Mouse (Mus musculus) mouse embryonic stem cell (cell line): ENCODE measurements around the gene Ehmt2.
"Not testable (repeated sequence)": the region's sequence is repeated elsewhere in the genome, so short reads cannot be mapped to it uniquely, and the experiment has no call there.

Experiments used
- in situ Hi-C, 2 experiments: fragments of 300-500 bp; cut with MboI; formaldehyde crosslinking; loops; 1 replicate in 1 of 2; 3 replicates in 1 of 2; pipeline ENCODE4 v1.14.3; 2019 to 2020; ENCODE audit warnings: low sequenced_read_pairs in 2 of 2, low pct_unique_long_range_greater_than_20kb in 1 of 2, mixed read lengths in 1 of 2; ENCODE audit not compliant: unreplicated experiment in 1 of 2

The Ehmt2 gene

GRCm38 (mm10) chr17:34947606-34948005 lies 49.3 kb downstream of the Ehmt2 start:
- in situ Hi-C loops = loop anchor here in 1 of 2 experiments (10.0 to 25.0 kb wide), 2 partner anchors 235 to 303 kb away; partner anchors contain the start of genes Atf6b and Fkbpl

GRCm38 (mm10) chr17:34948721-34949552 lies 50.7 kb downstream of the Ehmt2 start:
- in situ Hi-C loops = loop anchor here in 1 of 2 experiments (10.0 to 25.0 kb wide), 2 partner anchors 237 to 304 kb away; partner anchors contain the start of genes Atf6b and Fkbpl

GRCm38 (mm10) chr17:34949553-34949969 lies 51.3 kb downstream of the Ehmt2 start:
- in situ Hi-C loops = loop anchor here in 1 of 2 experiments (10.0 to 25.0 kb wide), 2 partner anchors 237 to 305 kb away; partner anchors contain the start of genes Atf6b and Fkbpl

GRCm38 (mm10) chr17:34950514-34951455 lies 52.5 kb downstream of the Ehmt2 start:
- in situ Hi-C loops = no loop called here

GRCm38 (mm10) chr17:34951636-34952377 lies 53.5 kb downstream of the Ehmt2 start:
- in situ Hi-C loops = no loop called here

GRCm38 (mm10) chr17:34952378-34953040 lies 54.2 kb downstream of the Ehmt2 start:
- in situ Hi-C loops = no loop called here

- in situ Hi-C loops = no loop called here
Measured at GRCm38 (mm10) chr17:34953258-34953657, 55.0 kb downstream of the Ehmt2 start.

- in situ Hi-C loops = no loop called here
Measured at GRCm38 (mm10) chr17:34953904-34954303, 55.6 kb downstream of the Ehmt2 start.

- in situ Hi-C loops = no loop called here
Measured at GRCm38 (mm10) chr17:34954831-34955230, 56.6 kb downstream of the Ehmt2 start.

GRCm38 (mm10) chr17:34955884-34956283 lies 57.6 kb downstream of the Ehmt2 start:
- in situ Hi-C loops = no loop called here

- in situ Hi-C loops = no loop called here
Measured at GRCm38 (mm10) chr17:34956340-34956739, 58.1 kb downstream of the Ehmt2 start.

GRCm38 (mm10) chr17:34957291-34957690 lies 59.0 kb downstream of the Ehmt2 start:
- in situ Hi-C loops = not testable (repeated sequence)

- in situ Hi-C loops = not testable (repeated sequence)
Measured at GRCm38 (mm10) chr17:34957966-34958365, 59.7 kb downstream of the Ehmt2 start.

- in situ Hi-C loops = not testable (repeated sequence)
Measured at GRCm38 (mm10) chr17:34958734-34959129, 60.5 kb downstream of the Ehmt2 start.

- in situ Hi-C loops = not testable (repeated sequence)
Measured at GRCm38 (mm10) chr17:34959130-34959778, 61.0 kb downstream of the Ehmt2 start, which contains the start of gene Hspa1b. Gene Hspa1b (minus strand): TSS chr17:34959238.

- in situ Hi-C loops = no loop called here
Measured at GRCm38 (mm10) chr17:34959881-34960515, 61.7 kb downstream of the Ehmt2 start.
